Mouse (Mus musculus): Measurements from ENCODE around the gene Pop4.

Pop4 gene

DNA sequence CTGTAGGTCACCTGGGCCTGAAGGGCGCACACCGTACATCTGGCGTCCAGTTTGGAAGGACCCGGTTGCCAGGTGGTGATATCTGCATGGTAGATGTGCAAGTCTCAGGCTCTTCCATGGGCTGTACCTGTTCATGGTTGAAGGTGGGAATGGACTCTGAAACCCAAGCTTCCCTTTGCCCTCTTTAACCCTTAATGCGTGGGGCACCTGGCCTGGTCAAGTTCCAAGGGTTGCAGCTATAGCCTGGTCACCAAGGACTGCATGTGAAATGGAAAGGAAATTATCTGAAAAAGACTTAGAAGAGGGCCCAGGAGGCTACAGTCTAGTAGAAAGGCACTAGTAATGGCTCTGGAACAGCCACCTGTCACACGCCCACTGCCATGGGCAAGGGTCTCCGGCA is 50.4 kb downstream of the Pop4 start:
- DNase-seq (ENCODE audit: extremely low spot score) = no peak

DNA sequence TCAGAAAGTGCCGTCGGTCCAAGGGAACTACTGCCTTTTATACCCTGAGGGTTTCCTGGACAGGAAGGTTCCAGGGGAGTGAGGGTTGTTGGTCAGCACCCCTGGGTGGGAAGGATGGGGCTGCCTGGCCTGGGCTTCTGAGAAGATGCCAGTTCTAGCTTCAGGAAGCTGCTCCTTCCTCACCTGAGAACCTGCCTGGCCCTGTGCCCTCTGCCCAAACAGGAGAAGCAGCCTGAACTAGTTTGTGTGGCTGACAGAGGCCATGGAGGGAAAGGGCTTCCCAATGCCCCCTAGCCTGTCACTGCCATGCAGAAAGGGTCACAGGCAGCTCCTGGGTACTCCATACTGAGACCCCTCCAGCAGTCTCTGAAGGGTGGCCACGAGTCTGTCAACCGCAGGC is 51.7 kb downstream of the Pop4 start:
- DNase-seq (ENCODE audit: extremely low spot score) = no peak

DNA sequence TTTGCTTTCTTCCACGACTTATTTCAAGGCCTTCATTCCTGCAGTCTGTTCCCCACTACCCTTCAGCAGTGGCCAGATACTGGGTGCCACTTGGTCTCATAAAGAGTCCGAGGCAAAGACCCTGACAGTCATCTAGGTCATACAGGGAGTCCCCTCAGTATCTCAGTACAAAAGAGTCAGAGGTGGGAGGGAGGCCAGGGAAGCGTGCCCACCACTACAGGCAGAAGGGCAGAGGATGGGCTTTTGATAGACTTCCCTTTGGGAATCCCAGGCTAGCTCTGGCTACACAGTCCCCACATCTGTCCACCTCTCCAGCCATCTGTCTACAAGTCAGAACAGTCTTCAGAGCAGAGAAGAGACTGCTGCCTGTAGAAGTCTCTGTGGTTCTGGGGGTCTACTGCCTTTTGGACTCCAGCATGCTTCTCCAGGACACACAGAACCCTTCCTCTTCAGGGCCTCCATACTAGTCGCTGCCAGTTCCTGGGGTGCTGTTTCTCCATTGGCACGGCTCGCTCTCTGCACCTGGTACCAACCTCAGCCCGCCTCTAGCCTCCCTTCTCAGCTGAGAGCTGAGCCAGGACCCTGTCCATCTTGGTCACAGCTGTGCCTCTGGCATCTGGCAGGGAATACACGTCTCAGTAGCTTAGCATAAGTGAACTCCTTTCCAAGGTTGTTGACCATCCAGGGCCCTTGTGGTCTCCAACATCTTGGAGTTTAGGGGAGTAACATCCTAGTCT is 52.4 kb downstream of the Pop4 start:
- no peak for DNase-seq (ENCODE audit: extremely low spot score)

DNA sequence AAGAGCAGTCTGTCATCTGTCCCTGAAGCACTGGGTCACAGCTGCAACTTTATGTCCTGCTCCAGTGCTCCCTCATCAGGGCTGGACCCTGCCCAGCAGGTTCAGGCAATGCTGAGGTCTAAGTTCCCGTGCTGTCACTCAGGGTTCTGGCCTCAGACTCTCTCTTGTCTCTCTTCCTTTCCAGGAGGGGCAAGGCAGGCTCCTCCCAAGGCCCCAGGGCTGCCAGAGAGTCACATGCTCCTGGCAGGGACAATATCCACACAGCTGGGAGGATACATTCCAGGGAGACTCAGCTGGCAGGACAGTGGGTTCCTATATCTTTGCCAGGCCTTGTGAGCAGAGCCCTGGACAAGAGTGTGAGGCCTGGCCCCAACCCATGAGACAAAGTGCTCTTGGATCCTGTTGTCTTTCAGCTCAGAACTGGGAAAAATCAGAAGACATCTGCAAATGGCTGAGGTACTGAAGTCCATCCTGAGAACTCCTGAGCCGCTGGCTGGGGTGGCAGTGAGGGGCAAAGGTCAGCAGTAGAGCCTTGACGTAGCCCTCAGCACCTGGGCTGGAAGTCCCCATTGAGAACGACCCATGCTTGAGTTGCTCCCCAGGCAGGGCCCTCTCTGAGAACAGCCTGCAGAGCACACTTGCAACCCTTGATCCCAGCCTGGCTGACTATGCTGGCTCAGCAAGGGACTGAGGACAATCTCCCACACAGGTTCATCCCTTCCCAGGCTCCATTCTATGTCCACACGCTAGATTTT is 53.6 kb downstream of the Pop4 start:
- DNase-seq (ENCODE audit: extremely low spot score) = no peak

DNA sequence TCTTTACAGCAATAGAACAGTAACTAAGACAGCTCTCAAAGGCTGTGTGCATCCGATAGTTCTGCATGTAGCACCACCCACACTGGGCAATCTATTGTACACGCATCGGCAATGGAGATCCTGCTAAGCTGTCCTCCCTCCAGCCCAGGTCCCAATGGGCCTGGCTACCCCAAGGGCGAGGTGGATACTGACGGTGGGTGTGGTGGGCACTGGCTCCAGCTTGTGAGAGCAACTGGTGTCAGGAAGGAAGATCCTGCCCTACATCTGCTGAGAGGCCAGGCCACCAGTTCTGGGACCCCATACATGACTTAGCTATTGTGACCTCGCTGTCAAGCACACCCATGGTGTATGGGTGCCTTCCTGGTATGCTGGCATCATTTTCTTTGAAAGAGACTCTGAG is 55.5 kb downstream of the Pop4 start:
- no peak for DNase-seq (ENCODE audit: extremely low spot score)

DNA sequence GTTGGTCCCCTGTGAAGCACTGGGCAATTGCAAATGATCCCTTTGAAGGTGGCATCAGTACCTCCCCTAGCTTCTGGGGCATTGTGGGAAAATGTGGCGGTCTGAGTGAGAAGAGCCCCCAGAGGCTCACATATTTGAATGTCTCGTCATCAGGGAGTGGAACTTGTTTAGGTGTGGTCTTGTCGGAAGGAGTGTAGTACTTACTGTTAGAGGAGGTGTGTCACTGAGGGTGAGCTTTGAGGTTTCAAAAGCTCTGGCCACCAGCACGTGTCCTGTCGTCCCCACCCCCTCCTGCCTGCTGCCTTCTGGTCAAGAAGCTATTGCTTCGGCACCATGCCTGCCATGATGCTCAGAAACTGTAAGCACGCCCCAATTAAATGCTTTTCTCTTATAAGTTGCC is 55.9 kb downstream of the Pop4 start:
- DNase-seq (ENCODE audit: extremely low spot score) = no peak

DNA sequence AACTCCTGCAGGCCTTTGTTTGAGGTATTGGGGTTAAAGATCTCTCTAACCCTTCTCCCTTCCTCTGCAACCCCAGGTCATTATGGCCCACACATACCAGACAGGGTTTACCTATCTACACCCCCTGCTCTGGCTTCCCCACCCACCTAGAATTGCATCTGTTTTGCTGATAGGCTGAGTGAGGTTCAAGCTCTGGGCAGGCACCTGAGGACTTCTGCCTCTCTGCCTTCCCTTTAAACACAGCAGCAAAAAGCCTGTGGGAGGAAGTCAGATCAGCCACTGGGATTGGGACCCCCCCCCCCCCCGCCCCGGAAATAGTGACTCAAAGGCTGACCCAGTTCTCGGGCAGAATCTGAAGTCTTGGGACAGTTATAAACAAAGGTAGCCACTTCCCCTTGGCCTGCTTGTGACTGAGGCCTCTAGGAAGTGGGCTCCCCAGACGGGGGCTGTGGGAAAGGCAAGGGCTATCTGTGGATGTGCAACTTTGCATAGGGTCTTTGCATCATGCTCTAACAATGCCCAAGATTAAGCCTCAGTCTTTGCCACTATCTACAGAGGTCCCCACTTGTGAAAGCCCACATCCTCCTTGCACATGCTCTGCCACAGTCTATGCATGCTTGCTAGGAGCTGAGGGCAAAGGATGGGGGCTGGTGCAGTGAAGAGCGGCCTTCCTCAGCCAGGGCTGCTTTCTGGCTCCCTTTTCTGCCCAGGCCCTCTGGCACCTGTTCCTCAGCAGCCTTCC is 56.6 kb downstream of the Pop4 start:
- DNase-seq (ENCODE audit: extremely low spot score) = no peak

DNA sequence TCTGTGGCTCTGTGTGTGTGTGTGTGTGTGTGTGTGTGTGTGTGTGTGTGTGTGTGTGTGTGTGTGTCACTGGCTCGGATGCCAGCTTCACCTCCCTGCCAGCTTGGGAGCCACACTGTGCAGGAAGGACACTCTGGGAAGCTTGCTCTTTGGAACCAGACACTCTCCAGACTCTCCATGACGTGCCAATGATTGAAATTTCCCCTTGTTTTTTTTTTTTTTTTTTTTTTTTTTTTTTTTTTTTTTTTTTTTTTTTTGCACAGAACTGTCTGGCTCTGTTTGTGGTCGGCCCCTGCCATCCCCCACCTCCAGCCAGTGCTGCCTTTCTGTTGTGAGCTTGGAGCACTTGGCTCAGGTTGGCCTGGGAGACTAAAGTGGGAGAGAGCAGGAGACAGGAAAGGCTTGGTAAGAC is 58.6 kb downstream of the Pop4 start:
- no peak for DNase-seq (ENCODE audit: extremely low spot score)

Measured in embryo, embryonic 9.5 days (tissue).